Mouse (Mus musculus): Measurements from ENCODE around the gene Zfp946. TPM values are rescaled to one million over a fixed set of nuclear protein-coding genes. Genes with fewer than 3 reads are reported as not detected.
A peak's percentile ranks its signal among the peaks of the same experiment; 100 is the strongest.

Zfp946 gene
- 16.8 and 18.1 TPM in 2 replicates for total RNA-seq (2014; rRNA removed)
- polyA plus RNA-seq (2015; fragmentation: Nextera tagmentation; extraction: Ambion mirVana): 18.3 and 25.1 TPM in 2 replicates

- peak; percentile 82 for DNase-seq
- H3K9ac ChIP-seq: peak within 1 kb of the TSS; percentile 56
- no peaks in the 10 kb centered on the region for H3K36me3 ChIP-seq (ENCODE audit: insufficient read depth)
- no peaks in the 10 kb centered on the region for H3K9me3 ChIP-seq (ENCODE audit: low read length)
- H3K4me3 ChIP-seq (ENCODE audit: low read depth, low read length): peak within 1 kb of the TSS; percentile 61
- peak within 1 kb of the TSS; percentile 78 for H3K27ac ChIP-seq (ENCODE audit: low read depth, low read length)
- TF ChIP-seq CTCF (IDR thresholded peaks at IDR 0.05; ENCODE audit: low read depth): no peak
- peaks cover 3% of the 10 kb centered on the region; the same call in 1 of the 2 replicates for H3K4me1 ChIP-seq (ENCODE audit: insufficient read depth)
- no peaks in the 10 kb centered on the region for H3K27me3 ChIP-seq (ENCODE audit: insufficient read depth, low read length)
- WGBS: under 1% methylated on average over 27 of the region's 29 CpGs
- ATAC-seq: peak; percentile 95
- H3K4me2 ChIP-seq (ENCODE audit: low read depth): peak within 1 kb of the TSS; percentile 72
Observed at GRCm38 (mm10) chr17:22423952-22424617, at the start of gene Zfp946. TSS of gene Zfp946 (plus strand) at chr17:22424222.

- Histone ChIP-seq H3K27me3 (ENCODE audit: insufficient read depth, low read length) (no peaks in the 10 kb centered on the region), H3K4me3 (ENCODE audit: low read depth, low read length) (no peak overlapping the region), H3K4me2 (ENCODE audit: low read depth) (no peak overlapping the region), H3K4me1 (ENCODE audit: insufficient read depth) (no peaks in the 10 kb centered on the region), H3K27ac (ENCODE audit: low read depth, low read length) (no peak overlapping the region), H3K9ac (no peak overlapping the region), H3K9me3 (ENCODE audit: low read length) (no peaks in the 10 kb centered on the region), H3K36me3 (ENCODE audit: insufficient read depth) (no peaks in the 10 kb centered on the region)
- 81% methylated on average over 2 of the region's 2 CpGs for WGBS
- DNase-seq (no peak), ATAC-seq (no peak)
- peak; percentile 36 for TF ChIP-seq CTCF (IDR thresholded peaks at IDR 0.05; ENCODE audit: low read depth)
Observed at GRCm38 (mm10) chr17:22410756-22411155, 13.3 kb upstream of the Zfp946 start.

GRCm38 (mm10) chr17:22417510-22417909 is 6.5 kb upstream of the Zfp946 start:
- no peak overlapping the region for H3K4me3 ChIP-seq (ENCODE audit: low read depth, low read length)
- no peaks in the 10 kb centered on the region for H3K4me1 ChIP-seq (ENCODE audit: insufficient read depth)
- H3K9ac ChIP-seq: no peak overlapping the region
- WGBS: 2% methylated on average over 3 of the region's 3 CpGs
- ATAC-seq: peak; percentile 62; the same call in 1 of the 2 replicates
- no peak overlapping the region for H3K27ac ChIP-seq (ENCODE audit: low read depth, low read length)
- no peak overlapping the region for H3K4me2 ChIP-seq (ENCODE audit: low read depth)
- H3K36me3 ChIP-seq (ENCODE audit: insufficient read depth): no peaks in the 10 kb centered on the region
- DNase-seq: peak; percentile 77
- no peaks in the 10 kb centered on the region for H3K27me3 ChIP-seq (ENCODE audit: insufficient read depth, low read length)
- TF ChIP-seq CTCF (IDR thresholded peaks at IDR 0.05; ENCODE audit: low read depth): peak; percentile 85
- H3K9me3 ChIP-seq (ENCODE audit: low read length): no peaks in the 10 kb centered on the region

GRCm38 (mm10) chr17:22424636-22425354 is 773 bp downstream of the Zfp946 start:
- H3K9me3 ChIP-seq (ENCODE audit: low read length): no peaks in the 10 kb centered on the region
- DNase-seq (peak; percentile 29), ATAC-seq (peak; percentile 21)
- H3K4me1 ChIP-seq (ENCODE audit: insufficient read depth): peaks cover 3% of the 10 kb centered on the region; the same call in 1 of the 2 replicates
- H3K36me3 ChIP-seq (ENCODE audit: insufficient read depth): no peaks in the 10 kb centered on the region
- H3K9ac ChIP-seq: peak overlapping the region; percentile 56
- H3K4me2 ChIP-seq (ENCODE audit: low read depth): peak overlapping the region; percentile 72
- TF ChIP-seq CTCF (IDR thresholded peaks at IDR 0.05; ENCODE audit: low read depth): no peak
- peak overlapping the region; percentile 78 for H3K27ac ChIP-seq (ENCODE audit: low read depth, low read length)
- no peaks in the 10 kb centered on the region for H3K27me3 ChIP-seq (ENCODE audit: insufficient read depth, low read length)
- 1% methylated on average over 12 of the region's 12 CpGs for WGBS
- H3K4me3 ChIP-seq (ENCODE audit: low read depth, low read length): peak overlapping the region; percentile 61

- no peak overlapping the region for H3K4me2 ChIP-seq (ENCODE audit: low read depth)
- no peak overlapping the region for H3K27ac ChIP-seq (ENCODE audit: low read depth, low read length)
- WGBS: 98% methylated on average over 3 of the region's 3 CpGs
- peaks cover 22% of the 10 kb centered on the region for H3K36me3 ChIP-seq (ENCODE audit: insufficient read depth)
- TF ChIP-seq CTCF (IDR thresholded peaks at IDR 0.05; ENCODE audit: low read depth): no peak
- H3K4me3 ChIP-seq (ENCODE audit: low read depth, low read length): no peak overlapping the region
- no peaks in the 10 kb centered on the region for H3K27me3 ChIP-seq (ENCODE audit: insufficient read depth, low read length)
- no peak overlapping the region for H3K9ac ChIP-seq
- no peak for DNase-seq
- H3K4me1 ChIP-seq (ENCODE audit: insufficient read depth): no peaks in the 10 kb centered on the region
- H3K9me3 ChIP-seq (ENCODE audit: low read length): 0 out of 2 replicates have a peak, but pooled peaks cover 9% of the 10 kb centered on the region
- ATAC-seq: no peak
Observed at GRCm38 (mm10) chr17:22447684-22448083, 23.7 kb downstream of the Zfp946 start.

GRCm38 (mm10) chr17:22497120-22497519 is 73.1 kb downstream of the Zfp946 start:
- no peaks in the 10 kb centered on the region for H3K9me3 ChIP-seq (ENCODE audit: low read length)
- H3K4me1 ChIP-seq (ENCODE audit: insufficient read depth): no peaks in the 10 kb centered on the region
- no peak overlapping the region for H3K4me3 ChIP-seq (ENCODE audit: low read depth, low read length)
- H3K27me3 ChIP-seq (ENCODE audit: insufficient read depth, low read length): no peaks in the 10 kb centered on the region
- no peaks in the 10 kb centered on the region for H3K36me3 ChIP-seq (ENCODE audit: insufficient read depth)
- WGBS: 81% methylated on average over 4 of the region's 4 CpGs
- H3K27ac ChIP-seq (ENCODE audit: low read depth, low read length): no peak overlapping the region
- TF ChIP-seq CTCF (IDR thresholded peaks at IDR 0.05; ENCODE audit: low read depth): no peak
- no peak overlapping the region for H3K4me2 ChIP-seq (ENCODE audit: low read depth)
- ATAC-seq (no peak), DNase-seq (no peak)
- H3K9ac ChIP-seq: no peak overlapping the region

Other genes with a start within 250 kb of the Zfp946 start
- gene Zfp994, start 198.6 kb upstream of the Zfp946 start, total RNA-seq (2014; rRNA removed): 5.1 and 5.7 TPM in 2 replicates
- 1.8 and 2.3 TPM in 2 replicates for gene Zfp994, start 198.6 kb upstream of the Zfp946 start, polyA plus RNA-seq (2015; fragmentation: Nextera tagmentation; extraction: Ambion mirVana)
- 12.8 and 17.9 TPM in 2 replicates for gene CT030661.1, start 109.4 kb upstream of the Zfp946 start, total RNA-seq (2014; rRNA removed)
- gene CT030661.1, start 109.4 kb upstream of the Zfp946 start, polyA plus RNA-seq (2015; fragmentation: Nextera tagmentation; extraction: Ambion mirVana): 8.6 and 11.0 TPM in 2 replicates
- gene Zfp944, start 62.8 kb upstream of the Zfp946 start, total RNA-seq (2014; rRNA removed): 12.1 and 12.9 TPM in 2 replicates
- gene Zfp944, start 62.8 kb upstream of the Zfp946 start, polyA plus RNA-seq (2015; fragmentation: Nextera tagmentation; extraction: Ambion mirVana): 10.1 and 11.6 TPM in 2 replicates
- 10.0 and 10.7 TPM in 2 replicates for gene Zfp758, start 62.8 kb upstream of the Zfp946 start, total RNA-seq (2014; rRNA removed)
- gene Zfp758, start 62.8 kb upstream of the Zfp946 start, polyA plus RNA-seq (2015; fragmentation: Nextera tagmentation; extraction: Ambion mirVana): 3.8 and 6.3 TPM in 2 replicates
- gene Vmn2r111, start 149.3 kb downstream of the Zfp946 start, total RNA-seq (2014; rRNA removed): not detected in 2 replicates
- gene Vmn2r111, start 149.3 kb downstream of the Zfp946 start, polyA plus RNA-seq (2015; fragmentation: Nextera tagmentation; extraction: Ambion mirVana): not detected in 2 replicates
- gene Vmn2r112, start 176.7 kb downstream of the Zfp946 start, total RNA-seq (2014; rRNA removed): not detected in 2 replicates
- not detected in 2 replicates for gene Vmn2r112, start 176.7 kb downstream of the Zfp946 start, polyA plus RNA-seq (2015; fragmentation: Nextera tagmentation; extraction: Ambion mirVana)

Measured in forebrain, postnatal 0 days (tissue).